Mouse (Mus musculus) heart, adult 2 months (tissue): ENCODE measurements at regions not wholly inside any gene's neighbourhood (a gene's known extent, or its start where the extent isn't known, plus 50 kb on each side); places are given as distances from the start of the nearest gene placed in this dataset.

ENCODE experiments used
- DNase-seq, 2 experiments: peaks; one replicate each; pipeline ENCODE4 v3.0.0; 2021
- H3K27ac ChIP-seq: fragments of 200-600 bp; 2 replicates; pipeline ENCODE4 v1.8.1; 2022
- H3K27me3 ChIP-seq: fragments of 200-500 bp; 2 replicates; pipeline ENCODE4 v1.6.1; 2012; ENCODE audit warnings: mild to moderate bottlenecking, low read length, inconsistent platforms, mixed read lengths; ENCODE audit not compliant: control insufficient read depth, insufficient read depth
- H3K36me3 ChIP-seq: fragments of 200-500 bp; 2 replicates; pipeline ENCODE4 v1.6.1; 2012; ENCODE audit warnings: low read length, inconsistent platforms; ENCODE audit not compliant: control insufficient read depth, insufficient read depth
- H3K4me1 ChIP-seq: fragments of 200-500 bp; 2 replicates; pipeline ENCODE4 v1.6.1; 2011; ENCODE audit warnings: low read length; ENCODE audit not compliant: control insufficient read depth, insufficient read depth
- H3K4me3 ChIP-seq: fragments of 200-600 bp; 2 replicates; pipeline ENCODE4 v1.8.1; 2022
- H3K79me2 ChIP-seq: fragments of 200-500 bp; replicated peaks from 2 replicates; pipeline ENCODE4 v1.6.1; 2012; ENCODE audit warnings: mild to moderate bottlenecking, inconsistent platforms, low read length, moderate library complexity, mixed read lengths; ENCODE audit not compliant: control insufficient read depth, insufficient read depth
- H3K9ac ChIP-seq: fragments of 200-500 bp; 2 replicates; pipeline ENCODE4 v1.6.1; 2012; ENCODE audit warnings: low read depth, mild to moderate bottlenecking, control low read depth, inconsistent platforms, low read length, mixed read lengths
- CTCF ChIP-seq: fragments of 200-600 bp; IDR thresholded peaks from 2 replicates; pipeline ENCODE4 v1.8.1; 2022; ENCODE audit warnings: antibody characterized with exemption, mild to moderate bottlenecking, moderate library complexity
- EP300 ChIP-seq: fragments of 200-500 bp; IDR thresholded peaks from 2 replicates; pipeline ENCODE4 v1.6.1; 2011; ENCODE audit warnings: low read depth, low read length, control low read depth; ENCODE audit not compliant: insufficient read depth
- POLR2A ChIP-seq: fragments of 200-500 bp; IDR thresholded peaks from 2 replicates; pipeline ENCODE4 v1.6.1; 2011; ENCODE audit warnings: mild to moderate bottlenecking, low read depth, low read length, control low read depth; ENCODE audit not compliant: insufficient read depth
- WGBS: fragments of 180-500 bp; shearing (Covaris S2); methylation state at CpG from one replicate; pipeline ENCODE4 v1.1.7; 2018; 5-methylcytosine and 5-hydroxymethylcytosine counted together
- intact Hi-C: fragments of 180-260 bp; cut with DNase I; formaldehyde crosslinking; loops from one replicate; pipeline ENCODE4 v1.15.1; 2025

GRCm38 (mm10) chr15:87433306-87433705 lies 110.8 kb upstream of the Fam19a5 start:
- Histone ChIP-seq H3K4me3 (no peak overlapping the region), H3K4me1 (no peaks in the 10 kb centered on the region), H3K79me2 (no peaks in the 10 kb centered on the region), H3K9ac (no peak overlapping the region), H3K27ac (no peak overlapping the region), H3K27me3 (no peaks in the 10 kb centered on the region), H3K36me3 (no peaks in the 10 kb centered on the region)
- WGBS: 80% methylated on average over 6 of the region's 6 CpGs
- TF ChIP-seq POLR2A (no peak), CTCF (no peak)
- no peak for DNase-seq
- intact Hi-C loops: no loop called here

DNA sequence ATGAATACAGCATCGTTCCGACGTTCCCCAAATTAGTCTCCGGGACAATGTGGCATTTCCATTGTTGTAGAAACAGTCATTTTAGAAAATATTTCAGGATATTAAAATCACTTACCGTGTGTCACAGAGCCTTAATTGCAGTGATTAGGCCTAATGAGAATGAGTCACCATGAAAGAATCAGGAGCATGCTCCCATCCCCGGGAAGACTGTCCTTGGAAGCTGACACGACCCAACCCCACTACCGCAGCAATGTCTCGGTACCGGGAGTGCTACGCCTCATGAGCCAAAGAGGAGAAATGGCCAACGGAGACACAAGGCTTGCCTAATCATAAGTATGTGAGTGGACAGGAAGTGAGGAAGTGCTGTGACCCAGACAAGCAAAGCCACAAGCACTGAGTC lies 110.2 kb upstream of the Fam19a5 start:
- no peak overlapping the region for H3K4me3 ChIP-seq
- no peak for TF ChIP-seq CTCF
- no peak for TF ChIP-seq POLR2A
- TF ChIP-seq EP300: no peak
- no peaks in the 10 kb centered on the region for H3K36me3 ChIP-seq
- no peak overlapping the region for H3K9ac ChIP-seq
- DNase-seq: no peak
- H3K4me1 ChIP-seq: no peaks in the 10 kb centered on the region
- no peaks in the 10 kb centered on the region for H3K79me2 ChIP-seq
- intact Hi-C loops: no loop called here
- WGBS: 88% methylated on average over 12 of the region's 12 CpGs
- H3K27me3 ChIP-seq: no peaks in the 10 kb centered on the region
- no peak overlapping the region for H3K27ac ChIP-seq

- no peak overlapping the region for H3K4me3 ChIP-seq
- H3K79me2 ChIP-seq: no peaks in the 10 kb centered on the region
- H3K4me1 ChIP-seq: no peaks in the 10 kb centered on the region
- intact Hi-C loops: no loop called here
- H3K27me3 ChIP-seq: no peaks in the 10 kb centered on the region
- WGBS: 73% methylated on average over 2 of the region's 2 CpGs
- TF ChIP-seq POLR2A: no peak
- TF ChIP-seq EP300: no peak
- TF ChIP-seq CTCF: no peak
- no peak overlapping the region for H3K9ac ChIP-seq
- no peak for DNase-seq
- H3K36me3 ChIP-seq: no peaks in the 10 kb centered on the region
- H3K27ac ChIP-seq: no peak overlapping the region
Measured at GRCm38 (mm10) chr15:87435566-87435965, 108.5 kb upstream of the Fam19a5 start.

DNA sequence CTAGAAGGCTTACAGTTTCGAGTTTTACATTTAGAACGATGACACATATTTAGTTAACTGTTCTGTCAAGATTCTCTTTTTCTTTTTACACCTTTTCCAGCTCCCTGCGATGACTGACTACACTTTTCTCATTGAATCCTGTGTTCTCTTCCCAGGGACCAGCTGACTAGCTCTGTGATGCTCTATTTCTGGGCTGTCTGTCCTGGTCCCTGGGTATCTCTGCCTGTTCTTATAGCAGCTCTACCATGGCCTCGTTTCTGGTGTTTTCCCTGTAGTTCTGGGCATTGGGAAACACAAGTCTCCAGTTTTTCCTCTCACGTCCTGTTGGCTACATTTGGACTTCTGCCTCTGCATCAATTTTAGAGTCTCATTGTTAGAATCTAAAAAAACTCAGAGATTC lies 106.5 kb upstream of the Fam19a5 start:
- TF ChIP-seq EP300: no peak
- no peak for TF ChIP-seq POLR2A
- TF ChIP-seq CTCF: no peak
- 57% methylated on average over 5 of the region's 5 CpGs for WGBS
- intact Hi-C loops: no loop called here

GRCm38 (mm10) chr15:87458932-87459331 lies 85.2 kb upstream of the Fam19a5 start:
- no peaks in the 10 kb centered on the region for H3K27me3 ChIP-seq
- intact Hi-C loops: no loop called here

More for the DNA sequence above, 106.5 kb upstream of the Fam19a5 start:
- Histone ChIP-seq H3K4me3 (no peak overlapping the region), H3K36me3 (no peaks in the 10 kb centered on the region), H3K9ac (no peak overlapping the region), H3K4me1 (no peaks in the 10 kb centered on the region), H3K27ac (no peak overlapping the region), H3K79me2 (no peaks in the 10 kb centered on the region), H3K27me3 (no peaks in the 10 kb centered on the region)
- DNase-seq: no peak

DNA sequence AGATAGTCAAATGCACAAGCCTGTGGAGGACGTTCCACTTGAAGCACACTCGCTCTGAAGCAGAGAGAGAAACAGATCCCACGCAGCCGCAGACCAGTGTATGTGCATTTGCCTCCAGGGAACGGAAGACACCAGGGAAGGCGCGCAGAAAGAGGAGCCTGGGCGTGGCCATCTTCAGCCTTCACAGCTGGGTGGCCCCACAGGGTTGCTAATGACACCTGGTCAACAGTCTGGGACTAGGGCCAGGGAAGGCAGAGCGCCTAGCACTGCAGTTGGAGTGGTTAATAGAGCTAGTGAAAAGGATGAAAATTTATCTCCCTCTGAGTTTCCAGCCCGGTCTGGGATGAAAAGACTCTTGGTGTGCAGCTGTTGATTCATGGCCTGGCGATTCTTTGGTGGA lies 67.9 kb upstream of the Fam19a5 start:
- no peaks in the 10 kb centered on the region for H3K27me3 ChIP-seq
- no peak overlapping the region for H3K27ac ChIP-seq
- no peaks in the 10 kb centered on the region for H3K79me2 ChIP-seq
- no peak overlapping the region for H3K4me3 ChIP-seq
- no peaks in the 10 kb centered on the region for H3K4me1 ChIP-seq
- TF ChIP-seq EP300: no peak
- TF ChIP-seq POLR2A: no peak
- TF ChIP-seq CTCF: no peak
- intact Hi-C loops: no loop called here
- H3K9ac ChIP-seq: no peak overlapping the region
- H3K36me3 ChIP-seq: no peaks in the 10 kb centered on the region
- no peak for DNase-seq
- 43% methylated on average over 11 of the region's 11 CpGs for WGBS

More at GRCm38 (mm10) chr15:87458932-87459331, 85.2 kb upstream of the Fam19a5 start:
- H3K36me3 ChIP-seq: no peaks in the 10 kb centered on the region
- WGBS: 53% methylated on average over 1 of the region's 1 CpGs
- no peak overlapping the region for H3K27ac ChIP-seq
- no peaks in the 10 kb centered on the region for H3K79me2 ChIP-seq
- DNase-seq: no peak
- H3K4me1 ChIP-seq: no peaks in the 10 kb centered on the region
- H3K4me3 ChIP-seq: no peak overlapping the region
- TF ChIP-seq CTCF (no peak), EP300 (no peak), POLR2A (no peak)
- H3K9ac ChIP-seq: no peak overlapping the region

GRCm38 (mm10) chr15:87476862-87477490 lies 67.1 kb upstream of the Fam19a5 start:
- Histone ChIP-seq H3K79me2 (no peaks in the 10 kb centered on the region), H3K4me3 (no peak overlapping the region), H3K27me3 (no peaks in the 10 kb centered on the region), H3K9ac (no peak overlapping the region), H3K27ac (no peak overlapping the region), H3K36me3 (no peaks in the 10 kb centered on the region), H3K4me1 (no peaks in the 10 kb centered on the region)
- TF ChIP-seq EP300: no peak
- no peak for TF ChIP-seq POLR2A
- TF ChIP-seq CTCF: no peak
- whole genome bisulfite sequencing: 69% methylated on average over 14 of the region's 14 CpGs
- intact Hi-C loops: no loop called here
- DNase-seq: no peak
